Mouse (Mus musculus) heart, embryonic 11.5 days (tissue): ENCODE results near the gene Sapcd2. TPM values are rescaled to one million over a fixed set of nuclear protein-coding genes. Genes with fewer than 3 reads are reported as not detected.

Source experiments
- ATAC-seq: fragments of 200-750 bp; cut with Nextera tagmentation; replicated peaks from 2 replicates; pipeline ENCODE4 v1.8.0; 2017; ENCODE audit warnings: moderate library complexity; ENCODE audit not compliant: insufficient number of reproducible peaks, low FRiP score, low TSS enrichment
- H3K27ac ChIP-seq: fragments of 300-500 bp; sonication (generic); 2 replicates; pipeline ENCODE4 v1.5.1; 2014; ENCODE audit warnings: mild to moderate bottlenecking, low read depth, low read length
- H3K27me3 ChIP-seq: fragments of 300-500 bp; sonication (generic); 2 replicates; pipeline ENCODE4 v1.6.1; 2014; ENCODE audit warnings: mild to moderate bottlenecking, low read length, mixed read lengths; ENCODE audit not compliant: control insufficient read depth, insufficient read depth
- H3K36me3 ChIP-seq: fragments of 300-500 bp; sonication (generic); 2 replicates; pipeline ENCODE4 v1.6.1; 2014; ENCODE audit warnings: mild to moderate bottlenecking, low read length, moderate library complexity, mixed read lengths; ENCODE audit not compliant: control insufficient read depth, insufficient read depth
- H3K4me1 ChIP-seq: fragments of 300-500 bp; sonication (generic); 2 replicates; pipeline ENCODE4 v1.6.1; 2014; ENCODE audit warnings: low read length; ENCODE audit not compliant: control insufficient read depth, insufficient read depth
- H3K4me2 ChIP-seq: fragments of 300-500 bp; sonication (generic); 2 replicates; pipeline ENCODE4 v1.6.1; 2014; ENCODE audit warnings: mild to moderate bottlenecking, moderate library complexity
- H3K4me3 ChIP-seq: fragments of 300-500 bp; sonication (generic); 2 replicates; pipeline ENCODE4 v1.5.1; 2014; ENCODE audit warnings: low read depth, low read length
- H3K9ac ChIP-seq: fragments of 300-500 bp; sonication (generic); 2 replicates; pipeline ENCODE4 v1.6.1; 2014; ENCODE audit warnings: mild to moderate bottlenecking, low read depth, low read length, moderate library complexity
- H3K9me3 ChIP-seq: fragments of 300-500 bp; sonication (generic); replicated peaks from 2 replicates; pipeline ENCODE4 v1.6.1; 2016; ENCODE audit warnings: low read length; ENCODE audit not compliant: control insufficient read depth
- WGBS: fragments of 180-500 bp; shearing (Covaris S2); extraction: QIAGEN DNeasy Blood & Tissue Kit; methylation state at CpG from one replicate; pipeline ENCODE4 v1.1.7; 2014; ENCODE audit not compliant: insufficient replicate concordance; 5-methylcytosine and 5-hydroxymethylcytosine counted together
- polyA plus RNA-seq: library from polyadenylated mRNA; unstranded; fragments of >200 nt; fragmentation: Nextera tagmentation; extraction: Ambion mirVana; gene quantifications from 2 replicates; pipeline ENCODE4 v1.2.1, GENCODE M21; 2014

Sapcd2 gene
- polyA plus RNA-seq, 1 experiment from 2014 or later = 16.0 TPM

DNA sequence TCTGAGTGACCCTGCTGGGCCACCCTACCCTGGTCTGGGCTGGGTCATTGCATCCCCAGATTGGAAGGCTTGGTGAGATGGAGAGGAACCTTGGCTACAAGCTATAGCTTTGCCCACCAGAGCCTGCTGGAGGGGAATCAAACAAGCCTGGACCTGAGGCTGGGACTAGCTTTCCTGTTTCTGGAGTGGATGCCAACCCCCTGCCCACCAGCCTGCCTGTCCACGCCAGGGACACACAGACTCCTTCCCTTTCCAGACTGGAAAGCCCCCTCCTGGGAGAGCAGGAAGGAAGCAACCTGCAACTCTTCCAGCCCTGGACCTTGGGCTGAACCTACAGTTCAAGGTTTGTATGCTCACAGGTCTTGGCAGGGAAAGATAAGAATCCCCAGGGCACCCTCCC is 51.5 kb downstream of the Sapcd2 start:
- H3K36me3 ChIP-seq = no peaks in the 10 kb centered on the region
- H3K27ac ChIP-seq = no peak overlapping the region
- no peak overlapping the region for H3K4me2 ChIP-seq
- ATAC-seq = no peak
- H3K4me3 ChIP-seq = no peak overlapping the region
- H3K27me3 ChIP-seq = peaks cover 43% of the 10 kb centered on the region
- H3K9ac ChIP-seq = no peak overlapping the region
- 21% methylated on average over 1 of the region's 1 CpGs for WGBS
- no peaks in the 10 kb centered on the region; the same call in 1 of the 2 replicates for H3K4me1 ChIP-seq
- no peaks in the 10 kb centered on the region for H3K9me3 ChIP-seq

DNA sequence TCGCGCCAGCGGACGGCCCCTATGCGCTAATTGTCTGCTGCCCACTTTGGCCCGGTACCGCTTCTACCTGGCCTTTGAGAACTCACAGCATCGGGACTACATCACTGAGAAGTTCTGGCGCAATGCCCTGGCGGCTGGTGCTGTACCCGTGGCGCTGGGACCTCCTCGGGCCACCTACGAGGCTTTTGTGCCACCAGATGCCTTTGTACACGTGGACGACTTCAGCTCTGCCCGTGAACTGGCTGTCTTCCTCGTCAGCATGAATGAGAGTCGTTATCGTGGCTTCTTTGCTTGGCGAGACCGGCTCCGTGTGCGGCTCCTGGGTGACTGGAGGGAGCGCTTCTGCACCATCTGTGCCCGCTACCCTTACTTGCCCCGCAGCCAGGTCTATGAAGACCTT is 53.4 kb downstream of the Sapcd2 start:
- 45% methylated on average over 27 of the region's 27 CpGs for whole genome bisulfite sequencing

GRCm38 (mm10) chr2:25426721-25427191 is 54.6 kb downstream of the Sapcd2 start:
- H3K36me3 ChIP-seq = no peaks in the 10 kb centered on the region
- peaks cover 66% of the 10 kb centered on the region for H3K27me3 ChIP-seq
- H3K4me1 ChIP-seq = no peaks in the 10 kb centered on the region; the same call in 1 of the 2 replicates
- no peak overlapping the region for H3K9ac ChIP-seq
- 27% methylated on average over 5 of the region's 5 CpGs for WGBS
- no peak overlapping the region for H3K27ac ChIP-seq
- H3K9me3 ChIP-seq = no peaks in the 10 kb centered on the region
- no peak overlapping the region for H3K4me3 ChIP-seq
- no peak for ATAC-seq
- no peak overlapping the region for H3K4me2 ChIP-seq

More for the DNA sequence above, 53.4 kb downstream of the Sapcd2 start:
- Histone ChIP-seq H3K27ac (no peak overlapping the region), H3K4me1 (no peaks in the 10 kb centered on the region; the same call in 1 of the 2 replicates), H3K4me2 (no peak overlapping the region), H3K36me3 (no peaks in the 10 kb centered on the region), H3K27me3 (peaks cover 59% of the 10 kb centered on the region), H3K4me3 (no peak overlapping the region), H3K9ac (no peak overlapping the region), H3K9me3 (no peaks in the 10 kb centered on the region)
- no peak for ATAC-seq

GRCm38 (mm10) chr2:25427256-25427655 is 55.1 kb downstream of the Sapcd2 start:
- no peaks in the 10 kb centered on the region; the same call in 1 of the 2 replicates for H3K4me1 ChIP-seq
- 80% methylated on average over 5 of the region's 5 CpGs for WGBS
- no peaks in the 10 kb centered on the region for H3K9me3 ChIP-seq
- no peak overlapping the region for H3K4me3 ChIP-seq
- H3K36me3 ChIP-seq = no peaks in the 10 kb centered on the region
- no peak overlapping the region for H3K9ac ChIP-seq
- no peak for ATAC-seq
- H3K4me2 ChIP-seq = no peak overlapping the region
- H3K27me3 ChIP-seq = peaks cover 66% of the 10 kb centered on the region
- H3K27ac ChIP-seq = no peak overlapping the region

Other genes starting within 250 kb of the Sapcd2 start
- 4.5 and 4.8 TPM in 2 replicates for gene Nrarp, start 191.6 kb upstream of the Sapcd2 start, polyA plus RNA-seq
- gene Tor4a, start 175.4 kb upstream of the Sapcd2 start, polyA plus RNA-seq = 5.9 and 8.3 TPM in 2 replicates
- 62.9 and 69.0 TPM in 2 replicates for gene Nelfb, start 160.8 kb upstream of the Sapcd2 start, polyA plus RNA-seq
- not detected in 2 replicates for gene Stpg3, start 157.7 kb upstream of the Sapcd2 start, polyA plus RNA-seq
- 0.44 TPM in 1 of 2 replicates, not detected in the other for gene Fam166a, start 153.6 kb upstream of the Sapcd2 start, polyA plus RNA-seq
- 449 and 481 TPM in 2 replicates for gene Tubb4b, start 147.6 kb upstream of the Sapcd2 start, polyA plus RNA-seq
- not detected in 2 replicates for gene Slc34a3, start 138.0 kb upstream of the Sapcd2 start, polyA plus RNA-seq
- gene Rnf224, start 135.5 kb upstream of the Sapcd2 start, polyA plus RNA-seq = 0.42 TPM in 1 of 2 replicates, not detected in the other
- 5.2 and 7.1 TPM in 2 replicates for gene Rnf208, start 130.1 kb upstream of the Sapcd2 start, polyA plus RNA-seq
- not detected in 2 replicates for gene Cysrt1, start 129.9 kb upstream of the Sapcd2 start, polyA plus RNA-seq
- gene AL732309.1, start 125.5 kb upstream of the Sapcd2 start, polyA plus RNA-seq = 2.5 and 2.9 TPM in 2 replicates
- 12.9 and 16.0 TPM in 2 replicates for gene Tmem203, start 116.9 kb upstream of the Sapcd2 start, polyA plus RNA-seq
- 3.3 TPM in 2 replicates for gene Tprn, start 109.7 kb upstream of the Sapcd2 start, polyA plus RNA-seq
- gene Ssna1, start 99.9 kb upstream of the Sapcd2 start, polyA plus RNA-seq = 156 and 175 TPM in 2 replicates
- 73.0 and 76.1 TPM in 2 replicates for gene Anapc2, start 99.8 kb upstream of the Sapcd2 start, polyA plus RNA-seq
- gene Tmem210, start 84.2 kb upstream of the Sapcd2 start, polyA plus RNA-seq = not detected in 2 replicates
- not detected in 2 replicates for gene Lrrc26, start 82.4 kb upstream of the Sapcd2 start, polyA plus RNA-seq
- gene Grin1, start 53.1 kb upstream of the Sapcd2 start, polyA plus RNA-seq = 0.96 and 1.1 TPM in 2 replicates
- gene Man1b1, start 40.0 kb upstream of the Sapcd2 start, polyA plus RNA-seq = 47.9 and 68.4 TPM in 2 replicates
- 13.1 and 14.0 TPM in 2 replicates for gene Dpp7, start 16.0 kb upstream of the Sapcd2 start, polyA plus RNA-seq
- gene Uap1l1, start 6.6 kb upstream of the Sapcd2 start, polyA plus RNA-seq = 10.8 and 11.2 TPM in 2 replicates
- gene Entpd2, start 23.6 kb downstream of the Sapcd2 start, polyA plus RNA-seq = 0.18 and 0.20 TPM in 2 replicates
- 16.8 and 18.9 TPM in 2 replicates for gene Npdc1, start 27.0 kb downstream of the Sapcd2 start, polyA plus RNA-seq
- not detected in 2 replicates for gene Fut7, start 50.9 kb downstream of the Sapcd2 start, polyA plus RNA-seq
- 2.0 and 3.4 TPM in 2 replicates for gene Abca2, start 56.4 kb downstream of the Sapcd2 start, polyA plus RNA-seq
- 0.47 and 0.83 TPM in 2 replicates for gene Clic3, start 84.5 kb downstream of the Sapcd2 start, polyA plus RNA-seq
- gene Paxx, start 88.8 kb downstream of the Sapcd2 start, polyA plus RNA-seq = 16.5 and 20.0 TPM in 2 replicates
- 0.66 and 1.1 TPM in 2 replicates for gene Ptgds, start 97.7 kb downstream of the Sapcd2 start, polyA plus RNA-seq
- not detected in 2 replicates for gene Lcn12, start 121.6 kb downstream of the Sapcd2 start, polyA plus RNA-seq
- gene Fbxw5, start 128.4 kb downstream of the Sapcd2 start, polyA plus RNA-seq = 66.7 and 78.7 TPM in 2 replicates
- 3.4 and 3.7 TPM in 2 replicates for gene C8g, start 129.4 kb downstream of the Sapcd2 start, polyA plus RNA-seq
- 20.3 and 21.9 TPM in 2 replicates for gene Traf2, start 174.6 kb downstream of the Sapcd2 start, polyA plus RNA-seq
- gene Edf1, start 185.5 kb downstream of the Sapcd2 start, polyA plus RNA-seq = 318 and 356 TPM in 2 replicates
- 3.2 and 5.5 TPM in 2 replicates for gene Mamdc4, start 202.5 kb downstream of the Sapcd2 start, polyA plus RNA-seq
- gene Phpt1, start 202.9 kb downstream of the Sapcd2 start, polyA plus RNA-seq = 167 and 172 TPM in 2 replicates
- 0.21 TPM in 1 of 2 replicates, not detected in the other for gene Ajm1, start 209.4 kb downstream of the Sapcd2 start, polyA plus RNA-seq
- 35.9 and 40.0 TPM in 2 replicates for gene Rabl6, start 236.2 kb downstream of the Sapcd2 start, polyA plus RNA-seq
- gene Ccdc183, start 245.4 kb downstream of the Sapcd2 start, polyA plus RNA-seq = 0.11 and 0.20 TPM in 2 replicates
- 14.6 and 18.4 TPM in 2 replicates for gene Tmem141, start 249.7 kb downstream of the Sapcd2 start, polyA plus RNA-seq